Mouse (Mus musculus): ENCODE measurements around the gene Slc25a44.

- no peak for TF ChIP-seq CTCF (IDR thresholded peaks at IDR 0.05)
- TF ChIP-seq EP300 (IDR thresholded peaks at IDR 0.05), result no peak
These were observed 31.4 kb upstream of the Slc25a44 start for GRCm38 (mm10) chr3:88456313-88456712.

All from lung, postnatal 0 days (tissue).